Mouse (Mus musculus) kidney, embryonic 14.5 days (tissue): Measurements from ENCODE around the gene Rhoq. TPM values are rescaled to one million over a fixed set of nuclear protein-coding genes. Genes with fewer than 3 reads are reported as not detected.

Source experiments
- ATAC-seq: fragments of 200-750 bp; cut with Nextera tagmentation; 2 replicates; pipeline ENCODE4 v1.8.0; 2017; ENCODE audit warnings: moderate number of reproducible peaks, mild to moderate bottlenecking, moderate TSS enrichment, moderate library complexity; ENCODE audit not compliant: low FRiP score, low TSS enrichment
- H3K27ac ChIP-seq: fragments of 300-500 bp; sonication (generic); 2 replicates; pipeline ENCODE4 v1.5.1; 2014; ENCODE audit warnings: low read depth, mild to moderate bottlenecking, low read length, moderate library complexity, mixed read lengths
- H3K27me3 ChIP-seq: fragments of 300-500 bp; sonication (generic); 2 replicates; pipeline ENCODE4 v1.6.1; 2014; ENCODE audit warnings: mild to moderate bottlenecking, low read length; ENCODE audit not compliant: control insufficient read depth, insufficient read depth
- H3K36me3 ChIP-seq: fragments of 300-500 bp; sonication (generic); 2 replicates; pipeline ENCODE4 v1.6.1; 2014; ENCODE audit warnings: low read length, mixed read lengths; ENCODE audit not compliant: control insufficient read depth, insufficient read depth
- H3K4me1 ChIP-seq: fragments of 300-500 bp; sonication (generic); 2 replicates; pipeline ENCODE4 v1.6.1; 2014; ENCODE audit warnings: low read length, mixed read lengths; ENCODE audit not compliant: control insufficient read depth, insufficient read depth
- H3K4me2 ChIP-seq: fragments of 300-500 bp; sonication (generic); replicated peaks from 2 replicates; pipeline ENCODE4 v1.6.1; 2014; ENCODE audit warnings: low read depth, mild to moderate bottlenecking, low read length
- H3K4me3 ChIP-seq: fragments of 300-500 bp; sonication (generic); 2 replicates; pipeline ENCODE4 v1.5.1; 2014; ENCODE audit warnings: mild to moderate bottlenecking, low read length
- H3K9ac ChIP-seq: fragments of 300-500 bp; sonication (generic); 2 replicates; pipeline ENCODE4 v1.6.1; 2014; ENCODE audit warnings: low read depth, mild to moderate bottlenecking, low read length, moderate library complexity
- H3K9me3 ChIP-seq: fragments of 300-500 bp; sonication (generic); 2 replicates; pipeline ENCODE4 v1.6.1; 2016; ENCODE audit warnings: low read length; ENCODE audit not compliant: control insufficient read depth
- WGBS: fragments of 180-500 bp; shearing (Covaris S2); extraction: QIAGEN DNeasy Blood & Tissue Kit; methylation state at CpG from one replicate; pipeline ENCODE4 v1.1.7; 2014; 5-methylcytosine and 5-hydroxymethylcytosine counted together
- polyA plus RNA-seq: library from polyadenylated mRNA; unstranded; fragments of >200 nt; fragmentation: Nextera tagmentation; extraction: Ambion mirVana; gene quantifications from 2 replicates; pipeline ENCODE4 v1.2.1, GENCODE M21; 2014

Rhoq gene
- polyA plus RNA-seq, 1 experiment from 2014 or later, result 22.4 TPM

- ATAC-seq, result no peak
- H3K4me2 ChIP-seq, result no peak overlapping the region
- H3K27ac ChIP-seq, result no peak overlapping the region
- no peak overlapping the region for H3K9ac ChIP-seq
- H3K27me3 ChIP-seq, result no peaks in the 10 kb centered on the region
- H3K9me3 ChIP-seq, result 0 out of 2 replicates have a peak, but pooled peaks cover 2% of the 10 kb centered on the region
- H3K4me1 ChIP-seq, result peaks cover 12% of the 10 kb centered on the region; the same call in 1 of the 2 replicates
- WGBS, result 87% methylated on average over 5 of the region's 5 CpGs
- H3K4me3 ChIP-seq, result no peak overlapping the region
- no peaks in the 10 kb centered on the region for H3K36me3 ChIP-seq
Observed at GRCm38 (mm10) chr17:86957239-86957638, 5.6 kb upstream of the Rhoq start.

GRCm38 (mm10) chr17:86957968-86958367 lies 4.9 kb upstream of the Rhoq start:
- Histone ChIP-seq H3K9me3 (0 out of 2 replicates have a peak, but pooled peaks cover 2% of the 10 kb centered on the region), H3K27ac (no peak overlapping the region), H3K4me3 (no peak overlapping the region), H3K27me3 (no peaks in the 10 kb centered on the region), H3K4me1 (peaks cover 12% of the 10 kb centered on the region; the same call in 1 of the 2 replicates), H3K9ac (no peak overlapping the region), H3K4me2 (no peak overlapping the region), H3K36me3 (no peaks in the 10 kb centered on the region)
- 86% methylated on average over 14 of the region's 14 CpGs for WGBS
- ATAC-seq, result no peak

- Histone ChIP-seq H3K9ac (no peak overlapping the region), H3K4me3 (no peak overlapping the region), H3K9me3 (no peaks in the 10 kb centered on the region), H3K36me3 (no peaks in the 10 kb centered on the region), H3K4me2 (no peak overlapping the region), H3K27me3 (no peaks in the 10 kb centered on the region), H3K27ac (peak overlapping the region; percentile 89; the same call in 1 of the 2 replicates), H3K4me1 (peaks cover 27% of the 10 kb centered on the region; the same call in 1 of the 2 replicates)
- no peak for ATAC-seq
- 56% methylated on average over 8 of the region's 8 CpGs for WGBS
Observed at GRCm38 (mm10) chr17:86961301-86961841, 1.5 kb upstream of the Rhoq start.

GRCm38 (mm10) chr17:86962297-86962893 lies 487 bp upstream of the Rhoq start:
- H3K4me3 ChIP-seq, result peak overlapping the region; percentile 80
- H3K4me1 ChIP-seq, result peaks cover 29% of the 10 kb centered on the region; the same call in 1 of the 2 replicates
- ATAC-seq, result peak; percentile 56
- peak overlapping the region; percentile 88 for H3K4me2 ChIP-seq
- WGBS, result 0% methylated on average over 24 of the region's 24 CpGs
- H3K27me3 ChIP-seq, result no peaks in the 10 kb centered on the region
- H3K27ac ChIP-seq, result peak overlapping the region; percentile 89
- H3K36me3 ChIP-seq, result no peaks in the 10 kb centered on the region
- H3K9ac ChIP-seq, result peak overlapping the region; percentile 93
- no peaks in the 10 kb centered on the region for H3K9me3 ChIP-seq

- Histone ChIP-seq H3K9me3 (no peaks in the 10 kb centered on the region), H3K27me3 (no peaks in the 10 kb centered on the region), H3K9ac (peak overlapping the region; percentile 93), H3K4me3 (peak overlapping the region; percentile 80), H3K27ac (peak overlapping the region; percentile 89), H3K4me2 (peak overlapping the region; percentile 88), H3K4me1 (peaks cover 40% of the 10 kb centered on the region; the same call in 1 of the 2 replicates), H3K36me3 (no peaks in the 10 kb centered on the region; the same call in 1 of the 2 replicates)
- WGBS, result under 1% methylated on average over 25 of the region's 26 CpGs
- ATAC-seq, result peak; percentile 37; the same call in 1 of the 2 replicates
Observed at GRCm38 (mm10) chr17:86963586-86963902, 662 bp downstream of the Rhoq start.

- Histone ChIP-seq H3K36me3 (no peaks in the 10 kb centered on the region; the same call in 1 of the 2 replicates), H3K27me3 (no peaks in the 10 kb centered on the region), H3K4me3 (peak overlapping the region; percentile 80), H3K27ac (peak overlapping the region; percentile 89), H3K4me1 (peaks cover 40% of the 10 kb centered on the region; the same call in 1 of the 2 replicates), H3K9me3 (no peaks in the 10 kb centered on the region), H3K4me2 (peak overlapping the region; percentile 88), H3K9ac (peak overlapping the region; percentile 93)
- no peak for ATAC-seq
- WGBS, result 2% methylated on average over 6 of the region's 6 CpGs
Observed at GRCm38 (mm10) chr17:86964041-86964440, 1.2 kb downstream of the Rhoq start.

- WGBS, result 0% methylated on average over 10 of the region's 10 CpGs
- Histone ChIP-seq H3K27ac (peak overlapping the region; percentile 89), H3K9me3 (no peaks in the 10 kb centered on the region), H3K4me1 (peaks cover 40% of the 10 kb centered on the region; the same call in 1 of the 2 replicates), H3K4me3 (peak overlapping the region; percentile 80), H3K36me3 (no peaks in the 10 kb centered on the region; the same call in 1 of the 2 replicates), H3K9ac (peak overlapping the region; percentile 93), H3K27me3 (no peaks in the 10 kb centered on the region), H3K4me2 (peak overlapping the region; percentile 88)
- ATAC-seq, result peak; percentile 69
Observed at GRCm38 (mm10) chr17:86964502-86964901, 1.6 kb downstream of the Rhoq start.

GRCm38 (mm10) chr17:86965121-86965520 lies 2.2 kb downstream of the Rhoq start:
- Histone ChIP-seq H3K4me1 (peaks cover 40% of the 10 kb centered on the region; the same call in 1 of the 2 replicates), H3K27ac (peak overlapping the region; percentile 10), H3K4me2 (peak overlapping the region; percentile 88), H3K4me3 (peak overlapping the region; percentile 80; the same call in 1 of the 2 replicates), H3K27me3 (no peaks in the 10 kb centered on the region), H3K9ac (peak overlapping the region; percentile 40; the same call in 1 of the 2 replicates), H3K9me3 (no peaks in the 10 kb centered on the region), H3K36me3 (peaks cover 5% of the 10 kb centered on the region; the same call in 1 of the 2 replicates)
- 71% methylated on average over 8 of the region's 8 CpGs for WGBS
- no peak for ATAC-seq

- H3K27ac ChIP-seq, result no peak overlapping the region
- H3K9ac ChIP-seq, result no peak overlapping the region
- H3K36me3 ChIP-seq, result peaks cover 7% of the 10 kb centered on the region; the same call in 1 of the 2 replicates
- H3K4me2 ChIP-seq, result no peak overlapping the region
- peaks cover 37% of the 10 kb centered on the region; the same call in 1 of the 2 replicates for H3K4me1 ChIP-seq
- ATAC-seq, result no peak
- 76% methylated on average over 10 of the region's 10 CpGs for WGBS
- H3K4me3 ChIP-seq, result no peak overlapping the region
- no peaks in the 10 kb centered on the region for H3K9me3 ChIP-seq
- H3K27me3 ChIP-seq, result no peaks in the 10 kb centered on the region
Observed at GRCm38 (mm10) chr17:86966040-86966439, 3.2 kb downstream of the Rhoq start.
